Comparison of ENCODE assay signal across 9 mouse cellular contexts in the genomic region with DNA sequence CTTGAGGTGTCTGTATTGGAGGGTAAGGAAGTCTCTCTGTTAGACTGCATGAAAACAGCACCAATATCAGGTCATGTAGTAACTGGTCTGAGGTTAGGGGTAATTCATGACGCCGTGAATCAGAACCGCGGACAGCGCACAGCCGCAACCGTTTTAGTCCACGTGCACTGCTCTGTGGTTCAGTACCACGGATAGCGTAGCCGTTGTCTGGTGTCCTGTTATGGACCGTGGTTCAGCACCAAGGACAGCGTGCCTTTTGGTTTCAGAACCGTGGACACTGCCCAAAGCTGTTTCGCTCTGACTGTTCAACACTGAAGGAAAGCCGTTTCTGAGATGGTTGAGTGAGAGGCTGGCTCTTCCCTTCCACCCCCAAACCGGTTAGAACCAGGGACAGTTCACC. TPM values are rescaled to one million over a fixed set of nuclear protein-coding genes. Genes with fewer than 3 reads are reported as not detected.
A peak's percentile ranks its signal among the peaks of the same experiment; 100 is the strongest.
DNase-seq lines count a peak whose midpoint lies in the region; ATAC-seq and TF ChIP-seq lines count a peak whose summit lies in the region.
"Had no signal": no experiment of that assay in that cellular context is flagged by ENCODE, and none has a peak within 500 bp of the region (broad histone marks: within the 10 kb centered on the region; RNA-seq: fewer than 3 reads in every experiment).

Gene Gm20715 (plus strand): TSS at position 235 of the 400 bp plus-strand sequence.

- no peak for TF ChIP-seq POLR2A in bone marrow, adult 2 months (IDR thresholded peaks at IDR 0.05; ENCODE audit: borderline replicate concordance, control insufficient read depth, low read depth, low read length)

- no peaks in the 10 kb centered on the region for H3K4me1 ChIP-seq in bone marrow, adult 2 months (ENCODE audit: control insufficient read depth, insufficient read depth, low read length)

- H3K4me3 ChIP-seq in bone marrow, adult 2 months (replicated peaks; ENCODE audit: control insufficient read depth, low read depth, low read length): no peak within 1 kb of the TSS
- H3K4me3 ChIP-seq: erythroblast, embryonic 14.5 days had no signal

- H3K27ac ChIP-seq in bone marrow, adult 2 months (ENCODE audit: control insufficient read depth, insufficient read depth, low read depth, low read length, poor library complexity): no peak within 1 kb of the TSS

- peak; percentile 69 for ATAC-seq in frontal cortex, adult (ENCODE audit: low TSS enrichment)
- ATAC-seq in neutrophil, adult 5-6 weeks (ENCODE audit: extremely low read depth, insufficient number of reproducible peaks, low FRiP score, poor library complexity, severe bottlenecking): peak; percentile 71; the same call in 1 of the 2 replicates

- 2% methylated on average over 17 of the region's 17 CpGs for WGBS in bone marrow, adult 2 months

- TF ChIP-seq CTCF in bone marrow, adult 2 months (IDR thresholded peaks at IDR 0.05; ENCODE audit: control insufficient read depth, insufficient read depth, low read length): peak; percentile 35; the same call in 1 of the 2 replicates

- DNase-seq in CD4-positive, CD25-positive, alpha-beta regulatory T cell, adult 2 months (ENCODE audit: low read depth, low spot score): peak; percentile 83
- peak; percentile 98 for DNase-seq in heart, postnatal 4 days
- peak; percentile 25 to 80 for DNase-seq in layer of hippocampus, adult 18-20 months (ENCODE audit: low spot score in 2 of 2)
- peak; percentile 89 to 92 for DNase-seq in lung, adult 18-20 months
- DNase-seq in thymus, postnatal 0 days (ENCODE audit: low spot score): peak; percentile 84

RNA-seq across cellular contexts. Expression of gene Gm20715, which starts in this region (rescaled TPM):
- not detected in 2 replicates for polyA plus RNA-seq in bone marrow, adult 2 months (2011; ENCODE audit: insufficient read depth, insufficient read length, low replicate concordance, missing spikeins)
- total RNA-seq in heart, postnatal 4 days (2021): not detected
- under 1 TPM; 0.42 to 0.61 TPM for total RNA-seq in layer of hippocampus, adult 18-20 months (2021)
- total RNA-seq in neutrophil, adult 5-6 weeks (2017): not detected in 2 replicates
- polyA plus RNA-seq in thymus, postnatal 0 days (2015; fragmentation: Nextera tagmentation; extraction: Ambion mirVana): not detected in 2 replicates
- polyA plus RNA-seq: erythroblast, embryonic 14.5 days had no signal

Comparison
In these comparisons a context has a peak if more than half of its experiments do, and no peak if none do; other contexts are left out.
1. Peak in DNase-seq in heart, postnatal 4 days; RNA of the gene not detected or under 1 TPM.
2. Peak in DNase-seq in layer of hippocampus, adult 18-20 months; RNA of the gene not detected or under 1 TPM.
3. Peak in ATAC-seq in neutrophil, adult 5-6 weeks; RNA of the gene not detected or under 1 TPM.
4. Peak in DNase-seq in thymus, postnatal 0 days; RNA of the gene not detected or under 1 TPM.